Mouse (Mus musculus) cerebellum, postnatal 4 days (tissue): Measurements from ENCODE around the gene 4930435E12Rik.

Source experiments
- DNase-seq, 2 experiments: peaks; one replicate each; pipeline ENCODE4 v3.0.0; 2022; ENCODE audit warnings: low spot score in 2 of 2, mixed read lengths in 1 of 2

The 4930435E12Rik gene

GRCm38 (mm10) chr16:38769529-38769928, 59.0 kb downstream of the 4930435E12Rik start:
- DNase-seq: no peak

- DNase-seq: no peak
These were observed 60.2 kb downstream of the 4930435E12Rik start for GRCm38 (mm10) chr16:38768386-38768785.

GRCm38 (mm10) chr16:38767761-38768160, 60.8 kb downstream of the 4930435E12Rik start:
- no peak for DNase-seq

GRCm38 (mm10) chr16:38766671-38767070, 61.9 kb downstream of the 4930435E12Rik start:
- no peak for DNase-seq

GRCm38 (mm10) chr16:38763508-38763907, 65.0 kb downstream of the 4930435E12Rik start:
- no peak for DNase-seq

GRCm38 (mm10) chr16:38762401-38762800, 66.1 kb downstream of the 4930435E12Rik start:
- no peak for DNase-seq
